Mouse (Mus musculus) intestine, embryonic 14.5 days (tissue): ENCODE measurements at regions not wholly inside any gene's neighbourhood (a gene's known extent, or its start where the extent isn't known, plus 50 kb on each side); places are given as distances from the start of the nearest gene placed in this dataset.

ENCODE experiments used
- ATAC-seq: fragments of 200-750 bp; cut with Nextera tagmentation; replicated peaks from 2 replicates; pipeline ENCODE4 v1.8.0; 2017; ENCODE audit warnings: low read depth, moderate number of reproducible peaks, moderate TSS enrichment, moderate library complexity; ENCODE audit not compliant: low FRiP score, low TSS enrichment
- DNase-seq: peaks from one replicate; pipeline ENCODE4 v3.0.0-alpha.2; 2018; ENCODE audit warnings: low spot score
- H3K27ac ChIP-seq: fragments of 300-500 bp; sonication (generic); 2 replicates; pipeline ENCODE4 v1.5.1; 2014; ENCODE audit warnings: low read depth, mild to moderate bottlenecking, control low read depth
- H3K27me3 ChIP-seq: fragments of 300-500 bp; sonication (generic); replicated peaks from 2 replicates; pipeline ENCODE4 v1.6.1; 2014; ENCODE audit warnings: low read length, control low read depth; ENCODE audit not compliant: control insufficient read depth, insufficient read depth
- H3K36me3 ChIP-seq: fragments of 300-500 bp; sonication (generic); 2 replicates; pipeline ENCODE4 v1.6.1; 2014; ENCODE audit warnings: low read length, control low read depth; ENCODE audit not compliant: control insufficient read depth, insufficient read depth
- H3K4me1 ChIP-seq: fragments of 300-500 bp; sonication (generic); replicated peaks from 2 replicates; pipeline ENCODE4 v1.6.1; 2014; ENCODE audit warnings: low read length, control low read depth, mixed read lengths; ENCODE audit not compliant: control insufficient read depth, insufficient read depth
- H3K4me2 ChIP-seq: fragments of 300-500 bp; sonication (generic); 2 replicates; pipeline ENCODE4 v1.6.1; 2014; ENCODE audit warnings: low read length
- H3K4me3 ChIP-seq: fragments of 300-500 bp; sonication (generic); 2 replicates; pipeline ENCODE4 v1.5.1; 2014; ENCODE audit warnings: low read depth, low read length, control low read depth, mixed read lengths
- H3K9ac ChIP-seq: fragments of 300-500 bp; sonication (generic); 2 replicates; pipeline ENCODE4 v1.6.1; 2014; ENCODE audit warnings: mild to moderate bottlenecking, low read length
- H3K9me3 ChIP-seq: fragments of 300-500 bp; sonication (generic); 2 replicates; pipeline ENCODE4 v1.6.1; 2016; ENCODE audit warnings: low read length, control low read depth; ENCODE audit not compliant: control insufficient read depth
- WGBS: fragments of 180-500 bp; shearing (Covaris S2); extraction: QIAGEN DNeasy Blood & Tissue Kit; methylation state at CpG from one replicate; pipeline ENCODE4 v1.1.7; 2014; 5-methylcytosine and 5-hydroxymethylcytosine counted together

DNA sequence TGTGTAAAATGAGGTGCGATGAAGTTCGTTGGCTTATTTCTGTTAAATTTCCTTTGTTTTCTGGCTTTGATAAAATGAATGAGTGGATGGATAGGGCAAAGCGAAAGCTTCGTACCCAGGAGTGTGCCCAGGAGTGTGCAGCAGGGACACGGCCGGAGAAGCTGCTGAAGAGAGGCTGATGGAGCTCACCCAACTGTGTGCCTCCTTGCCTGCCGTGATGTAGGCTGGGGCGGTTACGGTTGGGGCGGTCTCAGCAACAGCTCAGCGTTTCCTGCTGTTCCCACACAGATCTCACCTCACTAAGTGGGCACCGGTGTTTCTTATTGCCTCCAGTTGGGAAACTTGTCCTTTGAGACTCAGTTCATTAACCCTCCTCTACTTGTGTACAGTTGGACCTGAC, 208.2 kb upstream of the Ttc29 start:
- Histone ChIP-seq H3K4me2 (no peak overlapping the region), H3K9me3 (no peaks in the 10 kb centered on the region), H3K4me1 (0 out of 2 replicates have a peak, but pooled peaks cover 11% of the 10 kb centered on the region), H3K27ac (no peak overlapping the region), H3K9ac (no peak overlapping the region), H3K4me3 (no peak overlapping the region), H3K27me3 (no peaks in the 10 kb centered on the region), H3K36me3 (no peaks in the 10 kb centered on the region)
- ATAC-seq: no peak
- no peak for DNase-seq
- 85% methylated on average over 12 of the region's 12 CpGs for WGBS

DNA sequence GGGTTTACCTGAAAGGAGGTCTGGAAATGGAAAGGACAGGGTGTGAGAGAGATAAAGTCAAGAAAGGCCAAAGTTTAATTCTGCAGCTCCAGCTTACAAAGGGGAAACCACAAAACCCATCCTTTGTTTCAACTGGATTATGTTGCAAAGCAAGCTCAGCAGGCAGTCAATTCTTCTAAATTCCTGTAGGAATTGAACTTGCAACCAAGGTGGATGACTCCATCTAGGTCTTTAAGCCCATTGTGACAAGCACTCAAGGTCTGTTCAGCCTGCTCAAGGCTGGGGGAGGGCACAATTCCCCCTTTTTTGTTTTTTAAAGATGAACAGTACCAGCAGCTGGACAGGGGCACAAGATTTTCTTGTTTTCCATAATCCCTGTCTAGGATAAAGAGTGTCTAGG, 200.0 kb upstream of the Ttc29 start:
- H3K9me3 ChIP-seq: 0 out of 2 replicates have a peak, but pooled peaks cover 3% of the 10 kb centered on the region
- H3K9ac ChIP-seq: no peak overlapping the region
- no peak overlapping the region for H3K4me2 ChIP-seq
- H3K4me1 ChIP-seq: 0 out of 2 replicates have a peak, but pooled peaks cover 4% of the 10 kb centered on the region
- H3K4me3 ChIP-seq: no peak overlapping the region
- DNase-seq: no peak
- ATAC-seq: no peak
- no peaks in the 10 kb centered on the region for H3K36me3 ChIP-seq
- H3K27ac ChIP-seq: no peak overlapping the region
- H3K27me3 ChIP-seq: no peaks in the 10 kb centered on the region

DNA sequence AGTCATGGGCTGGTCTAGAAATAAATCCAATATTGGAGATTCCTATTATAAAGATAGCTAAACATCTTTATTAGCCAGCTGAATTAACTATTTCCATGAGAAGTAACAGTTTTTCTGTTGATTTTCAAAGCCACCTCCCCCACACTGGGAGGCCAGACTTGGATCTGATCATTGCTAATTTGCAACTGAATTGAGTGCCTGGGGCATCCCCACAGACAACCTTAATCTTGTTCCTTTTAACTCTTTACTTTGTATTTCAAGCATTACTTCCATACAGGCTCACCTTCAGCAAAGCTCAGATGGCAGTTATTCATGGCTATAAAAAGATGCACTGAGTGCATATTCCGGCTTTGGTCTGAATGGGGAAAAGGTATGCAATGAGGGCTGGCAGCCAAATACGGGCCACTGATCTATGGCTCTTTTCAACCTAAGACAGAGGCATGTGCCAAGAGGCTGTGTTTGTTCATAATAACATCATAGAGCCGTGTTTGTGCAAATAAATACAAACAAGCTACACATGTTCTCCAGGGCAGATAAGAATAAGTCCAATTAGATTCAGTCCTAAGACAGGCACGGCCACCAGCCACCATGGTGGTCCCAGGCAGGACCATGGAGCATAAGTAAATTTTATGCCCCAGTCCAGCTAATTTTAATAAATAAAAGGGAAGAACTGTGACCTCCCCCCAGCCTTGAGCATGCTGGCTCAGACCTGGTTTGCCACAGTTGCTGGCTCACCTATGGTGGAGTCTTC, 194.5 kb upstream of the Ttc29 start:
- WGBS: 76% methylated on average over 4 of the region's 4 CpGs
- Histone ChIP-seq H3K27ac (no peak overlapping the region), H3K4me1 (peaks cover 19% of the 10 kb centered on the region), H3K4me3 (no peak overlapping the region), H3K9ac (no peak overlapping the region), H3K36me3 (no peaks in the 10 kb centered on the region), H3K27me3 (no peaks in the 10 kb centered on the region), H3K4me2 (no peak overlapping the region), H3K9me3 (0 out of 2 replicates have a peak, but pooled peaks cover under 1% of the 10 kb centered on the region)
- ATAC-seq (no peak), DNase-seq (no peak)

DNA sequence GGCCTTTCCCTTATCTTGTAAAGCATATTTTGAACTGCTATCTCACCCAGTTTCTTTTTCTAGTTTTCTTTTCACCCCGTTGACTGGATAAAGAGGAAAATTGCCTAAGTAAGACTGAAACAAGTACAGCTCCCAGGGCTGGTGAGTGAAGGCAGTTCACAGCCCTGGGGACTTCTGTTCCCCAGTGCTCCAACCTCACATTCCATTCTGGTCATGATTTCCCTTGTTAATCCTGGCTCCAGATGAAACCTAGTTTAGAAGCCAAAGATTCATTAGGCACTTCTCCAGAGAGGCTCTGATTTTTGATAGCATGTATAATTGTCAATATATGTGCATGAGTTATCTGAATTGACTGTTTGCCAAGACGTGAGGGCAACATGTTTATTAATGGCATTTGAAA, 191.6 kb upstream of the Ttc29 start:
- ATAC-seq: no peak

DNA sequence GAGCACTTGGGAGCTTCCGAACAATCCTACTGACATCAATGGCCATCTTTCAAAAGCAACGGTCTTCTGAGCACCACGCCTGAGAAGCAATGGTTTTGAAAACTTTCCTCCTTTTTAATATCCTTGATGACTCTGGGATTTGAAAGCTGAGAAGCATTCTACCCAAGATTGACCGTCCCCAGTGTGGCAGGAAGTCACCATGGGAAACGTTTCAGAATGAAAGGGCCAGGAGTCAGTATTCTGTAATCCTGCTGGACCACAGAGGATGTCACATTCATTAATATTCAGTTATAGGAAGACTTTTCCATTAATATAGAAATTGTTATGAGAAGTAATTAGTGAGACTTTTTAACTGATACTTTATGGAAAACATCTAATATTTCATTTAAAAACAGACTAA, 190.1 kb upstream of the Ttc29 start:
- Histone ChIP-seq H3K36me3 (no peaks in the 10 kb centered on the region), H3K27ac (peak overlapping the region; percentile 86), H3K4me3 (no peak overlapping the region), H3K4me2 (no peak overlapping the region), H3K4me1 (peaks cover 28% of the 10 kb centered on the region), H3K27me3 (no peaks in the 10 kb centered on the region), H3K9me3 (no peaks in the 10 kb centered on the region), H3K9ac (no peak overlapping the region)
- 30% methylated on average over 5 of the region's 5 CpGs for WGBS
- ATAC-seq (no peak), DNase-seq (no peak)

More for the DNA sequence above, 191.6 kb upstream of the Ttc29 start:
- WGBS: 68% methylated on average over 2 of the region's 2 CpGs
- H3K9ac ChIP-seq: no peak overlapping the region
- no peaks in the 10 kb centered on the region for H3K9me3 ChIP-seq
- H3K27ac ChIP-seq: no peak overlapping the region
- peaks cover 28% of the 10 kb centered on the region for H3K4me1 ChIP-seq
- no peaks in the 10 kb centered on the region for H3K36me3 ChIP-seq
- DNase-seq: no peak
- H3K4me2 ChIP-seq: no peak overlapping the region
- H3K4me3 ChIP-seq: no peak overlapping the region
- no peaks in the 10 kb centered on the region for H3K27me3 ChIP-seq

DNA sequence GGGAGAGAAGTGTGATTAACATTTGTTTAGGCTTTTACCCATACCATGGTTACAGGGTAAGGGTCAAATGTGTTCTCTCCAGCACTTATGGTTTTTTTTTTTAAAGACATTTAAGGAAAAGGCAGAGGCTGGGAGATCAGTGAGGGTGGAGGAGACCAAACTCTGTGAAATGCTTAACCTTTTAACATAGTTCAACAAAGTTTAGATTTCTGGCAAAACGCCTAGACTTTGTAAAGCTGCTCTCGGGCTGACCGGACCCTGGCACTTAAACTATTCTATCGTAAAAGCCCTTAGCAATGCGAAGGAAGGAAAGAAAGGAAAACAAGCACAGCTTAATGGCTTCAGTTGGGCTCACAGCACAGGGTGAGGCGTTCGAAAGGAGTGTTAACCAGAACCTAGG, 189.6 kb upstream of the Ttc29 start:
- Histone ChIP-seq H3K27ac (peak overlapping the region; percentile 86), H3K4me2 (no peak overlapping the region), H3K9me3 (no peaks in the 10 kb centered on the region), H3K4me1 (peaks cover 28% of the 10 kb centered on the region), H3K36me3 (no peaks in the 10 kb centered on the region), H3K27me3 (no peaks in the 10 kb centered on the region), H3K9ac (no peak overlapping the region), H3K4me3 (no peak overlapping the region)
- 0 out of 2 replicates have a peak, but pooled peaks have one; percentile 23 for ATAC-seq
- DNase-seq: no peak
- 8% methylated on average over 7 of the region's 7 CpGs for WGBS

DNA sequence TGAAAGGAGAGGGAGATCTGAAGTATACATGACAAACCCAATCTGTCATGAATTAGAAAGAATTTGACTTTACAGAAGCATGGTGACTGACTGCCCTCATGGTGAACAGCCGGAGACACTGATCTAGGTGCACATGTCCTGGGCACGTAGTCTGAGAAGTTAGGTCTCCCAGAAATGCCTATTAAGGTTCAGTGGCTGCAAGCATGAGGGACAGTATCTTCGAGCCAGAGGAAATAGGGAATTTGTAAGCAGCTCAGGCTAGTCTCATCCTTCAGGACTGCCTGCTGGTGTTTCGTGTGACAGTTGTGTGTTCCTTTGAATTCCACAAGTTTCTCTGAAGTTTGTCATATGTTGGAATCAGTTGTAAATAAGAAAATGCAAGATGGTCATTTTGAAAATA, 189.2 kb upstream of the Ttc29 start:
- 35% methylated on average over 4 of the region's 4 CpGs for WGBS
- ATAC-seq (no peak), DNase-seq (no peak)
- H3K9me3 ChIP-seq: no peaks in the 10 kb centered on the region
- H3K27me3 ChIP-seq: no peaks in the 10 kb centered on the region
- H3K4me2 ChIP-seq: no peak overlapping the region
- no peak overlapping the region for H3K4me3 ChIP-seq
- H3K4me1 ChIP-seq: peaks cover 28% of the 10 kb centered on the region
- H3K9ac ChIP-seq: no peak overlapping the region
- H3K27ac ChIP-seq: peak overlapping the region; percentile 86
- H3K36me3 ChIP-seq: no peaks in the 10 kb centered on the region

DNA sequence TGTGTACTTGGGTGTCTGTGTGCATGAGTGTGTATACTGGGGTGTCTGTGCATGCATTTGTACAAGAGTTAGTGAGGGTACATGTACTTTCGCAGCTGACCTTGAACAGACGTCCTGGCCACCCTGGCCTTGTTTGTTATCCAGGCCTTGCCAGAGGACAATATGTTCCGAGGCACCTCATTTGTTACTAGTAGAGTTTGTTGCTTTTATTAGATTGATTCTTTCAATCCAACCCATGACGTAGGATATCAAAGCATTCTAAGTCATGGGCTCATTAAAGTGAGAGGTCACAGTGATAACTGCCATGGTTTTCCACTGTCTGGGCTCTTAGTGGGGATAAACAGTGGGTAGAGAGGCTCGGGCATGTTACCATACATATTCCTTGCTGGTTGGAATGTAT, 188.1 kb upstream of the Ttc29 start:
- no peaks in the 10 kb centered on the region for H3K36me3 ChIP-seq
- H3K27ac ChIP-seq: peak overlapping the region; percentile 86; the same call in 1 of the 2 replicates
- no peaks in the 10 kb centered on the region for H3K9me3 ChIP-seq
- no peak overlapping the region for H3K4me3 ChIP-seq
- no peak overlapping the region for H3K4me2 ChIP-seq
- H3K9ac ChIP-seq: no peak overlapping the region
- H3K27me3 ChIP-seq: no peaks in the 10 kb centered on the region
- WGBS: 72% methylated on average over 5 of the region's 5 CpGs
- DNase-seq (no peak), ATAC-seq (no peak)
- peaks cover 28% of the 10 kb centered on the region for H3K4me1 ChIP-seq

DNA sequence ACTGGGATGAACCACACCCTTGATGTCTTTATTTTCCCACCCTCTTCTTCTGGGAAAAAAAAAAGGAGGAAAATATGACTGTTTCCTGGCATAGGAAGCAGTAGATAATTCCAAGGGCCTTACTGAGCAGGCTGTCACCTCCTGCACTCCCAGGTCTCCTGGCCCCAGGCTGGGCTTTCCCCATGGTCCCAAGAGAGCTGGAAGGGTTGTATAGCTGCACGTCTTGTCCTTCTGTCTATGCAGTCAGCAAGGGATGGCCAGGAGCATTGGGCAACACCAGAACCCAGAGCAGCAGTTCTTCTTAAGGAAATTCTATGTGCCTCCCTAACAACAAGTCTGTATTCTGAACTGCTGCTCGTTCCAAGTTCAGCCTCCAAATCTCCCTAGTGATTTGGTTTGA, 185.7 kb upstream of the Ttc29 start:
- H3K9ac ChIP-seq: no peak overlapping the region
- peaks cover 23% of the 10 kb centered on the region for H3K4me1 ChIP-seq
- H3K36me3 ChIP-seq: no peaks in the 10 kb centered on the region
- WGBS: 83% methylated on average over 2 of the region's 2 CpGs
- no peak overlapping the region for H3K27ac ChIP-seq
- H3K4me3 ChIP-seq: no peak overlapping the region
- ATAC-seq (no peak), DNase-seq (no peak)
- no peaks in the 10 kb centered on the region for H3K9me3 ChIP-seq
- H3K4me2 ChIP-seq: no peak overlapping the region
- H3K27me3 ChIP-seq: no peaks in the 10 kb centered on the region
